Mouse (Mus musculus): Measurements from ENCODE around the gene Olfr295.

The Olfr295 gene

GRCm38 (mm10) chr7:86583562-86583961 is at the start of gene Olfr295:
Gene Olfr295, plus strand, starts transcription at chr7:86583862.
- in situ Hi-C loops (cut with MboI, MseI): no loop called here

- in situ Hi-C loops (cut with MboI, MseI): no loop called here
These were observed 32.9 kb downstream of the Olfr295 start, which contains the start of gene Olfr294 for GRCm38 (mm10) chr7:86616543-86616942. Gene Olfr294, minus strand, starts transcription at chr7:86616643.

Data from regulatory T cell (primary cell).